Mouse (Mus musculus): ENCODE results near the gene Cd33. TPM values are rescaled to one million over a fixed set of nuclear protein-coding genes. Genes with fewer than 3 reads are reported as not detected.

Cd33 gene
- polyA plus RNA-seq, 1 experiment from 2014 or later, result 2.2 TPM

GRCm38 (mm10) chr7:43530216-43530785 lies 13.9 kb downstream of the Cd33 start:
- Histone ChIP-seq H3K9me3 (ENCODE audit: control insufficient read depth, low read length) (no peaks in the 10 kb centered on the region), H3K27me3 (ENCODE audit: control insufficient read depth, insufficient read depth, low read depth, low read length) (no peaks in the 10 kb centered on the region), H3K9ac (ENCODE audit: low read length) (no peak overlapping the region), H3K36me3 (ENCODE audit: control insufficient read depth, insufficient read depth, low read length) (no peaks in the 10 kb centered on the region), H3K27ac (ENCODE audit: low read length) (no peak overlapping the region), H3K4me2 (ENCODE audit: low read depth, low read length) (no peak overlapping the region), H3K4me3 (ENCODE audit: low read length) (no peak overlapping the region), H3K4me1 (replicated peaks; ENCODE audit: control insufficient read depth, insufficient read depth, low read length) (no peaks in the 10 kb centered on the region)
- no peak for ATAC-seq (ENCODE audit: low read depth)
- 66% methylated on average over 8 of the region's 8 CpGs for WGBS

- H3K27ac ChIP-seq (ENCODE audit: low read length), result no peak overlapping the region
These were observed 18.9 kb downstream of the Cd33 start for GRCm38 (mm10) chr7:43525313-43525712.

GRCm38 (mm10) chr7:43522776-43523175 lies 21.5 kb downstream of the Cd33 start:
- WGBS, result 85% methylated on average over 2 of the region's 2 CpGs
- no peak overlapping the region for H3K27ac ChIP-seq (ENCODE audit: low read length)
- ATAC-seq (ENCODE audit: low read depth), result no peak
- no peaks in the 10 kb centered on the region for H3K36me3 ChIP-seq (ENCODE audit: control insufficient read depth, insufficient read depth, low read length)
- H3K4me2 ChIP-seq (ENCODE audit: low read depth, low read length), result no peak overlapping the region
- no peaks in the 10 kb centered on the region for H3K9me3 ChIP-seq (ENCODE audit: control insufficient read depth, low read length)
- no peak overlapping the region for H3K9ac ChIP-seq (ENCODE audit: low read length)
- H3K4me1 ChIP-seq (replicated peaks; ENCODE audit: control insufficient read depth, insufficient read depth, low read length), result no peaks in the 10 kb centered on the region
- no peaks in the 10 kb centered on the region for H3K27me3 ChIP-seq (ENCODE audit: control insufficient read depth, insufficient read depth, low read depth, low read length)
- no peak overlapping the region for H3K4me3 ChIP-seq (ENCODE audit: low read length)

More at GRCm38 (mm10) chr7:43525313-43525712, 18.9 kb downstream of the Cd33 start:
- no peaks in the 10 kb centered on the region for H3K27me3 ChIP-seq (ENCODE audit: control insufficient read depth, insufficient read depth, low read depth, low read length)
- no peak overlapping the region for H3K4me3 ChIP-seq (ENCODE audit: low read length)
- no peak overlapping the region for H3K9ac ChIP-seq (ENCODE audit: low read length)
- 44% methylated on average over 3 of the region's 3 CpGs for WGBS
- H3K4me1 ChIP-seq (replicated peaks; ENCODE audit: control insufficient read depth, insufficient read depth, low read length), result no peaks in the 10 kb centered on the region
- H3K9me3 ChIP-seq (ENCODE audit: control insufficient read depth, low read length), result no peaks in the 10 kb centered on the region
- no peak overlapping the region for H3K4me2 ChIP-seq (ENCODE audit: low read depth, low read length)
- ATAC-seq (ENCODE audit: low read depth), result no peak
- no peaks in the 10 kb centered on the region for H3K36me3 ChIP-seq (ENCODE audit: control insufficient read depth, insufficient read depth, low read length)

DNA sequence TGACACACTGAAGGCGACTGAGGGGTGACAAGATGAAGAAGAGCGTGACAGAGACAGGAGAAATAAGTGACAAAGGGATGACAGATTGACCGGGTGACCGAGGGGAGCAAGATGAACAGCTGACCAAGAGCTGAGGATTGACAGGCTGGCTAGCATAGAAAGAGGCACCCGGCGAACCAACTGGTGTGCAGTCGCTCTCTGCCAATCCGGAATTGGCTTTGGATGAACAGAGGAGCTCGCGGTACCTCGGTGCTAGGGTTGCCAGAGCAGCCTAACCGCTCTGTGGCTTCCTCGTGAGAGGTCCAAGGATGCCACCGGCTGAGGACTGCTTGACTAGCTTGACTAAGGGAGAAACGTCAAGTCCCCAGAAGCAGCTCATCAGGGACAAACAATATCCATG lies 25.9 kb downstream of the Cd33 start:
- Histone ChIP-seq H3K36me3 (ENCODE audit: control insufficient read depth, insufficient read depth, low read length) (no peaks in the 10 kb centered on the region), H3K4me3 (ENCODE audit: low read length) (no peak overlapping the region), H3K27me3 (ENCODE audit: control insufficient read depth, insufficient read depth, low read depth, low read length) (no peaks in the 10 kb centered on the region), H3K9me3 (ENCODE audit: control insufficient read depth, low read length) (no peaks in the 10 kb centered on the region), H3K27ac (ENCODE audit: low read length) (no peak overlapping the region), H3K4me2 (ENCODE audit: low read depth, low read length) (no peak overlapping the region), H3K4me1 (replicated peaks; ENCODE audit: control insufficient read depth, insufficient read depth, low read length) (no peaks in the 10 kb centered on the region), H3K9ac (ENCODE audit: low read length) (no peak overlapping the region)
- no peak for ATAC-seq (ENCODE audit: low read depth)
- WGBS, result 77% methylated on average over 15 of the region's 15 CpGs

DNA sequence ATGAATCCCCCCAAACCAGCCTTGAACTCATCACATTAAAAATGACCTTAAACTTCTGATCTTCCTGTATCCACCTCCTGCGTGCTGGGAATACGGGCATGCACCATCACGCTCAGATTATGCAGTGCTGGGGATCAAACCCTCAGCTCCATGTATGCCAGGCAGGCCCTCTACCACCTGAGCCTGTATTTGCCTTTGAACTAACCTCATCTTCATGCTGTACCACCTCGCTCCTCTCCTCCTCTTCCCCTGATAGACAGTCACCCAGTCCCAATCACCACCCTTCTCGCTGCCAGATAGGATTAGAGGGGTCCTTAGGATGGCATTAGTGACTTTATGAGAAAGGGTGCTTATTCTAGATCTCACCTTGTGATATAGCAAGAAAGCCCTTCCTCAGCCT lies 29.2 kb downstream of the Cd33 start:
- no peak overlapping the region for H3K4me2 ChIP-seq (ENCODE audit: low read depth, low read length)
- H3K9ac ChIP-seq (ENCODE audit: low read length), result no peak overlapping the region
- no peak for ATAC-seq (ENCODE audit: low read depth)
- H3K27ac ChIP-seq (ENCODE audit: low read length), result no peak overlapping the region
- no peaks in the 10 kb centered on the region for H3K9me3 ChIP-seq (ENCODE audit: control insufficient read depth, low read length)
- no peaks in the 10 kb centered on the region for H3K36me3 ChIP-seq (ENCODE audit: control insufficient read depth, insufficient read depth, low read length)
- 79% methylated on average over 5 of the region's 5 CpGs for WGBS
- H3K4me1 ChIP-seq (replicated peaks; ENCODE audit: control insufficient read depth, insufficient read depth, low read length), result no peaks in the 10 kb centered on the region
- H3K27me3 ChIP-seq (ENCODE audit: control insufficient read depth, insufficient read depth, low read depth, low read length), result no peaks in the 10 kb centered on the region
- no peak overlapping the region for H3K4me3 ChIP-seq (ENCODE audit: low read length)

GRCm38 (mm10) chr7:43512519-43512918 lies 31.7 kb downstream of the Cd33 start:
- H3K27ac ChIP-seq (ENCODE audit: low read length), result no peak overlapping the region
- WGBS, result 83% methylated on average over 4 of the region's 4 CpGs

GRCm38 (mm10) chr7:43511707-43512478 lies 32.3 kb downstream of the Cd33 start:
- WGBS, result 23% methylated on average over 4 of the region's 4 CpGs
- no peak overlapping the region for H3K9ac ChIP-seq (ENCODE audit: low read length)
- no peak overlapping the region for H3K27ac ChIP-seq (ENCODE audit: low read length)
- ATAC-seq (ENCODE audit: low read depth), result no peak
- H3K4me1 ChIP-seq (replicated peaks; ENCODE audit: control insufficient read depth, insufficient read depth, low read length), result no peaks in the 10 kb centered on the region
- no peak overlapping the region for H3K4me3 ChIP-seq (ENCODE audit: low read length)
- no peaks in the 10 kb centered on the region for H3K36me3 ChIP-seq (ENCODE audit: control insufficient read depth, insufficient read depth, low read length)
- H3K9me3 ChIP-seq (ENCODE audit: control insufficient read depth, low read length), result no peaks in the 10 kb centered on the region
- H3K27me3 ChIP-seq (ENCODE audit: control insufficient read depth, insufficient read depth, low read depth, low read length), result no peaks in the 10 kb centered on the region
- no peak overlapping the region for H3K4me2 ChIP-seq (ENCODE audit: low read depth, low read length)

More at GRCm38 (mm10) chr7:43512519-43512918, 31.7 kb downstream of the Cd33 start:
- Histone ChIP-seq H3K9ac (ENCODE audit: low read length) (no peak overlapping the region), H3K4me1 (replicated peaks; ENCODE audit: control insufficient read depth, insufficient read depth, low read length) (no peaks in the 10 kb centered on the region), H3K4me3 (ENCODE audit: low read length) (no peak overlapping the region), H3K9me3 (ENCODE audit: control insufficient read depth, low read length) (no peaks in the 10 kb centered on the region), H3K27me3 (ENCODE audit: control insufficient read depth, insufficient read depth, low read depth, low read length) (no peaks in the 10 kb centered on the region), H3K36me3 (ENCODE audit: control insufficient read depth, insufficient read depth, low read length) (no peaks in the 10 kb centered on the region), H3K4me2 (ENCODE audit: low read depth, low read length) (no peak overlapping the region)
- no peak for ATAC-seq (ENCODE audit: low read depth)

GRCm38 (mm10) chr7:43495343-43496021 lies 48.7 kb downstream of the Cd33 start:
- Histone ChIP-seq H3K27me3 (ENCODE audit: control insufficient read depth, insufficient read depth, low read depth, low read length) (no peaks in the 10 kb centered on the region), H3K4me3 (ENCODE audit: low read length) (no peak overlapping the region), H3K4me2 (ENCODE audit: low read depth, low read length) (no peak overlapping the region), H3K9ac (ENCODE audit: low read length) (no peak overlapping the region), H3K9me3 (ENCODE audit: control insufficient read depth, low read length) (no peaks in the 10 kb centered on the region), H3K27ac (ENCODE audit: low read length) (no peak overlapping the region), H3K4me1 (replicated peaks; ENCODE audit: control insufficient read depth, insufficient read depth, low read length) (no peaks in the 10 kb centered on the region; the same call in 1 of the 2 replicates), H3K36me3 (ENCODE audit: control insufficient read depth, insufficient read depth, low read length) (no peaks in the 10 kb centered on the region)
- ATAC-seq (ENCODE audit: low read depth), result peak; percentile 54; the same call in 1 of the 2 replicates
- WGBS, result 15% methylated on average over 21 of the region's 21 CpGs

- peaks cover 6% of the 10 kb centered on the region; the same call in 1 of the 2 replicates for H3K27me3 ChIP-seq (ENCODE audit: control insufficient read depth, insufficient read depth, low read depth, low read length)
- no peaks in the 10 kb centered on the region for H3K36me3 ChIP-seq (ENCODE audit: control insufficient read depth, insufficient read depth, low read length)
- no peaks in the 10 kb centered on the region for H3K9me3 ChIP-seq (ENCODE audit: control insufficient read depth, low read length)
- WGBS, result 55% methylated on average over 9 of the region's 9 CpGs
- no peak overlapping the region for H3K4me3 ChIP-seq (ENCODE audit: low read length)
- no peak overlapping the region for H3K27ac ChIP-seq (ENCODE audit: low read length)
- no peak overlapping the region for H3K9ac ChIP-seq (ENCODE audit: low read length)
- H3K4me1 ChIP-seq (replicated peaks; ENCODE audit: control insufficient read depth, insufficient read depth, low read length), result peaks cover 2% of the 10 kb centered on the region; the same call in 1 of the 2 replicates
- no peak for ATAC-seq (ENCODE audit: low read depth)
- no peak overlapping the region for H3K4me2 ChIP-seq (ENCODE audit: low read depth, low read length)
These were observed 53.4 kb downstream of the Cd33 start for GRCm38 (mm10) chr7:43490861-43491260.

Data from lung, embryonic 16.5 days (tissue).